Mouse (Mus musculus) neural tube, embryonic 13.5 days (tissue): ENCODE measurements around the gene Bcat2. TPM values are rescaled to one million over a fixed set of nuclear protein-coding genes. Genes with fewer than 3 reads are reported as not detected.

Source experiments
- ATAC-seq: fragments of 200-750 bp; cut with Nextera tagmentation; 2 replicates; pipeline ENCODE4 v1.8.0; 2017; ENCODE audit warnings: low read depth, mild to moderate bottlenecking, moderate TSS enrichment, moderate library complexity
- H3K27ac ChIP-seq: fragments of 300-500 bp; sonication (generic); replicated peaks from 2 replicates; pipeline ENCODE4 v1.5.1; 2015; ENCODE audit warnings: moderate library complexity, mild to moderate bottlenecking, inconsistent platforms
- H3K27me3 ChIP-seq: fragments of 300-500 bp; sonication (generic); 2 replicates; pipeline ENCODE4 v1.6.1; 2015; ENCODE audit warnings: mild to moderate bottlenecking, inconsistent platforms
- H3K36me3 ChIP-seq: fragments of 300-500 bp; sonication (generic); 2 replicates; pipeline ENCODE4 v1.6.1; 2015; ENCODE audit warnings: mild to moderate bottlenecking, inconsistent platforms
- H3K4me1 ChIP-seq: fragments of 300-500 bp; sonication (generic); replicated peaks from 2 replicates; pipeline ENCODE4 v1.6.1; 2015; ENCODE audit warnings: inconsistent platforms
- H3K4me2 ChIP-seq: fragments of 300-500 bp; sonication (generic); 2 replicates; pipeline ENCODE4 v1.6.1; 2015; ENCODE audit warnings: inconsistent platforms, mild to moderate bottlenecking, moderate library complexity
- H3K4me3 ChIP-seq: fragments of 300-500 bp; sonication (generic); 2 replicates; pipeline ENCODE4 v1.5.1; 2015; ENCODE audit warnings: mild to moderate bottlenecking, inconsistent platforms
- H3K9ac ChIP-seq: fragments of 300-500 bp; sonication (generic); 2 replicates; pipeline ENCODE4 v1.6.1; 2015; ENCODE audit warnings: moderate library complexity, mild to moderate bottlenecking, inconsistent platforms
- H3K9me3 ChIP-seq: fragments of 300-500 bp; sonication (generic); 2 replicates; pipeline ENCODE4 v1.6.1; 2016; ENCODE audit warnings: inconsistent platforms
- WGBS: fragments of 180-500 bp; shearing (Covaris S2); methylation state at CpG from one replicate; pipeline ENCODE4 v1.1.7; 2015; 5-methylcytosine and 5-hydroxymethylcytosine counted together
- polyA plus RNA-seq: library from polyadenylated mRNA; unstranded; fragments of >200 nt; fragmentation: Nextera tagmentation; extraction: Ambion mirVana; gene quantifications from 2 replicates; pipeline ENCODE4 v1.2.1, GENCODE M21; 2015

Bcat2 gene
- polyA plus RNA-seq, 1 experiment from 2014 or later = 24.0 TPM

DNA sequence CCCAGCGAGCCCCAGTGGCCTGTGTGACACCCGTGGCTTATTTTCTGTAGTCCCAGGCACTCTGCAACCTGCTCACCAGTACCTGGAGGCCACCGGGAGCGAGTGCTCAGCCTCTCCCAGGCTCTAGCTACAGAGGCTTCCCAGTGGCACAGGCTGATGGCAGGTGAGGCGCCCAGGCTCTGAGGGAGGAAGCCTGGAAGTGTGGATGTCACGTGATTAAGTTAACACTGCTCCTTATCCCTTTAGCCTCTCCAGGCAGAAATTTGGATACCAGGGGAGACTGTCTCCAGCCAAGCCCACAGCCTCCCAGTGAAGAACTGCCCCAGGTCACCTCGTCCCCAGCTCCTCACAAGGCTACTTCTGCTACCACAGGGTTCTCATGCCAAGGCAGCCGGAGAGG is 16.4 kb upstream of the Bcat2 start:
- no peaks in the 10 kb centered on the region for H3K27me3 ChIP-seq
- no peak overlapping the region for H3K27ac ChIP-seq
- H3K9ac ChIP-seq = no peak overlapping the region
- no peaks in the 10 kb centered on the region for H3K9me3 ChIP-seq
- 68% methylated on average over 8 of the region's 8 CpGs for WGBS
- no peaks in the 10 kb centered on the region for H3K36me3 ChIP-seq
- H3K4me1 ChIP-seq = no peaks in the 10 kb centered on the region
- no peak for ATAC-seq
- no peak overlapping the region for H3K4me2 ChIP-seq
- no peak overlapping the region for H3K4me3 ChIP-seq

DNA sequence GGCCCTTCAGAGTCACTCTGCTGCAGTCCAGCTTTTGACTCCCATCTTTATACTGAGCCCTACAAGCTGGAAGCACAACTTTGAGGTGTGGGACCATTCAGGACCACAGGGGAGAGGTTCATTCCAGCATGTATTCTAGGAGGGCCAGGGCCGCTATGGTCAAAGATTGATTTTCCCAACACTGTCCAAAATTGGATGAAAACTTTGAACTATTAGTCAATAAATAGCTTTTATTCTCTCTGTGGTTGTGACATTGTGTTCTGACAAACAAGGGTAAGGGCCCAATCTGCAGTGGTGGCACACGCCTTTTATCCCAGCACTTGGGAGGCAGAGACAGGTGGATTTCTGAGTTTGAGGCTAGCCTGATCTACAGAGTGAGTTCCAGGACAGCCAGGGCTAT is 16.0 kb upstream of the Bcat2 start:
- Histone ChIP-seq H3K9ac (no peak overlapping the region), H3K27ac (no peak overlapping the region), H3K4me1 (no peaks in the 10 kb centered on the region), H3K4me3 (no peak overlapping the region), H3K27me3 (no peaks in the 10 kb centered on the region), H3K9me3 (no peaks in the 10 kb centered on the region), H3K4me2 (no peak overlapping the region), H3K36me3 (no peaks in the 10 kb centered on the region)
- ATAC-seq = no peak
- 96% methylated on average over 2 of the region's 2 CpGs for WGBS

DNA sequence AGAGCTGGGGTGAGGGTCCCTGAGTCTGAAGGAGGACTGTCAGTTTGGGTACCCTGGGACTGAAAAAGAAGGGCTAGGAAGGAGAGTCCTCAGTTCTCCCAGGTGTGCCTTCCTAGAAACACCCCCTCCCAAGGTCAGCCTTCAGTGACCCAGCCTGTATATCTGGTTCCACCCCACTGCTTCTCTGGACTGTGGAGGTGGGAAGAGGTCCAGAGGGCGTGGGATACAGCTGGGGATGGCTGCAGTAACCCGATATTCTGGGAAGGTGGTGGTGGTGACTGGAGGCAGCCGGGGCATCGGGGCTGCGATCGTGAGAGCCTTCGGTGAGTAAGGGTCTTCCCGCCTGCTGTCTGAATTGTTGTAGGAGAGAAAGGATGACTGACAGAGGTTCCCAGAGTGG is 15.2 kb upstream of the Bcat2 start, which contains the start of gene Hsd17b14:
Hsd17b14 (plus strand) TSS at position 150 of the 400 bp plus-strand sequence.
- Histone ChIP-seq H3K36me3 (no peaks in the 10 kb centered on the region), H3K27ac (no peak within 1 kb of the TSS), H3K27me3 (no peaks in the 10 kb centered on the region), H3K4me3 (no peak within 1 kb of the TSS), H3K4me1 (no peaks in the 10 kb centered on the region), H3K4me2 (no peak within 1 kb of the TSS), H3K9me3 (no peaks in the 10 kb centered on the region), H3K9ac (no peak within 1 kb of the TSS)
- whole genome bisulfite sequencing = 53% methylated on average over 8 of the region's 8 CpGs
- no peak for ATAC-seq

DNA sequence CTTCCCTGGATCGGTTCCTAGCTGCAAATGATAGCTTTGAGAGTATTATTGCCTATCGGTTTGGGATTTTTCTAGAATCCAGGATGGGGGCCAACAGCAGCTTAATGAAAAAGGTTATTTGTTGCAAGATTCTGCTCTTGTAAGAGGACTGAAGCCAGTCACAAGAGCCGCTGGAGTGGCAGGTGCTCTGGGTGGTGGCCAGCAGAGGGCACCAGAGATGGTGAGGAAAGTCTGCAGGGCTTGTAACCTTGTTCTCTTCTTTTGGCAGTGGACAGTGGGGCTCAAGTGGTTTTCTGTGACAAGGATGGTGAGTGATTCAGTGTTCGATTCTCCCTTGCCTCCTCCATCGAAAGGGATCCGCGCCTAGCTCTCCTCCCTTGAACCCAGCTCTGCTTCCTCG is 14.2 kb upstream of the Bcat2 start:
- H3K9me3 ChIP-seq = no peaks in the 10 kb centered on the region
- ATAC-seq = peak; percentile 63; the same call in 1 of the 2 replicates
- no peak overlapping the region for H3K27ac ChIP-seq
- no peak overlapping the region for H3K9ac ChIP-seq
- H3K27me3 ChIP-seq = peaks cover under 1% of the 10 kb centered on the region; the same call in 1 of the 2 replicates
- no peak overlapping the region for H3K4me2 ChIP-seq
- no peaks in the 10 kb centered on the region for H3K4me1 ChIP-seq
- H3K36me3 ChIP-seq = no peaks in the 10 kb centered on the region
- no peak overlapping the region for H3K4me3 ChIP-seq
- 28% methylated on average over 8 of the region's 8 CpGs for WGBS

DNA sequence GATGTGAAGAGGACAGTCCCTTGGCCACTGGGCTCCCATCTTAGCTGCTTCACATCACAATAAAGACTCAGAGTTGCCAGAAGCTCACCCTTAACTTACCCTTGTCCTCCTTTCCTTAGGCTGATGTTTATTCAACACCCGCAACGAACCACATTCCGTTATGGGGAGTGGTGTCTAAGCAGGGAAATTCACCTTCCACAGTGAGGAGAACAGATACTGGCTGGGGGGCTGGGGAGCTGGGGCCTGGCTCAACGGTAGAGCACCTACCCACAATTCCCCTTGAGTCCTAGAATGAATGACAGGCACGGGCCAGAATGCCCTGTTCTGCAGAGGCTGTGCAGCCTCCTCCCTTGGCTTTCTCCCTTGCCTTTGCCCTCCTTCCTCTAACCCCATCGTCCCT is 11.0 kb upstream of the Bcat2 start:
- 64% methylated on average over 6 of the region's 6 CpGs for WGBS
- ATAC-seq = no peak
- no peaks in the 10 kb centered on the region for H3K36me3 ChIP-seq

DNA sequence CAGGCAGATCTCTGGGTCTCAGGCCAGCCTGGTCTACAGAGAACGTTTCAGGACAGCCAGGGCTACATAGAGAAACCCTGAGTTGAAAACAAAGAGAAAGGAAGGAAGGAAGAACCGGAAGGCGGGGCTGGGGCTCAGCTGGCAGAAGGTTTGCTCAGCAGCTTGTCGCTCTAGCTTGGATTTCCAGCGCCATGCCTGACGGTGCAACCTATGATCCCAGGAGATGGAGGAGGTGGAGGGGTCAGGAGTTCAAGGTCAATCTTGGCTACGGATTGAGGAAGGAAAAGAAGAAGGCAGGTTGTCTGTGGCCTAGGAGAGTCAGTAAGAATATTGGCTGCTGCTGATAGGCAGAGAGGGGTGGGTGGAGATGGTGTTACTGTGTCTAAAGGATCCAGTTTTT is 9.7 kb upstream of the Bcat2 start:
- 76% methylated on average over 7 of the region's 7 CpGs for WGBS
- Histone ChIP-seq H3K4me2 (no peak overlapping the region), H3K4me1 (0 out of 2 replicates have a peak, but pooled peaks cover 5% of the 10 kb centered on the region), H3K9ac (no peak overlapping the region), H3K27ac (no peak overlapping the region), H3K36me3 (no peaks in the 10 kb centered on the region), H3K9me3 (no peaks in the 10 kb centered on the region), H3K4me3 (no peak overlapping the region), H3K27me3 (peaks cover 4% of the 10 kb centered on the region)
- ATAC-seq = no peak

More for the DNA sequence above, 11.0 kb upstream of the Bcat2 start:
- Histone ChIP-seq H3K27ac (no peak overlapping the region), H3K4me3 (no peak overlapping the region), H3K9ac (no peak overlapping the region), H3K4me1 (0 out of 2 replicates have a peak, but pooled peaks cover 5% of the 10 kb centered on the region), H3K27me3 (peaks cover 4% of the 10 kb centered on the region), H3K9me3 (no peaks in the 10 kb centered on the region), H3K4me2 (no peak overlapping the region)

DNA sequence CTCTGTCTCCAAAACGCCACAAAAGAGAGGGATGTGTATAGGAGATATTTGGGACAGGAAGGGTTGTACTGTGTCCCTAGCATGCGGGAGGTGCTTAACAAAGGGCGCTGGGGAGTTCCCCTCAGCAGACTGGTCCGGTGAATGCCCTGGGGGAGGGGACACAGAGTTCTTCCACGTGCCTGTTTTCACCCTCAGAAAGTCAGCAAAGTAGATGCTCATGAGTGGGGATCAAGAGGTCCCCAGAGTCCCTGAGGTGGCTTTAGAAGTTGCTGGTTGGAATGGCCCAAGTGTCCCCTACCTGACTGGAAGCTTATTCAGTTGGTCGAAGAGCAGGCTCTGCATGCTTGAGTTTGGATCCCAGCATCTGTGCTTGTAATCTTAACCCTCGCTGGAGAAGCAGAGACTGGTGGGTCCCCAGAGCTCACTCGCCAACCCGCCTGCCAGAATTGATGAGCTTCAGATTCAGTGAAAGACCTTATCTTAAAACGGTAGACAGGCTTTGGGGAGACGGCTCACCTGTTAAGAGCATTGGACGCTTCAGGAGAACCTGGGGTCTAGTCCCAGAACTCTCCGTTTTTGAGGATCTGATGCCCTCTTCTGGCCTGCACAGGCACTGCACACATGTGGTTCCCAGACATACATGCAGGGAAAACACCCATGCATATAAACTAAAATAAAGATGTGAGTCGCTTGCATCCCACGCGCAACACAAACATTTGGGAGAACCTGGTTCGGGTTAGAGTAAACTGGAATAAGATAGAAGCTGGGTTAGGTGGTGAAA is 8.9 kb upstream of the Bcat2 start:
- Histone ChIP-seq H3K36me3 (no peaks in the 10 kb centered on the region), H3K27me3 (peaks cover 4% of the 10 kb centered on the region), H3K4me1 (0 out of 2 replicates have a peak, but pooled peaks cover 5% of the 10 kb centered on the region), H3K9me3 (no peaks in the 10 kb centered on the region), H3K9ac (no peak overlapping the region), H3K27ac (no peak overlapping the region), H3K4me2 (peak overlapping the region; percentile 6), H3K4me3 (no peak overlapping the region)
- 29% methylated on average over 17 of the region's 17 CpGs for whole genome bisulfite sequencing
- peak; percentile 71 for ATAC-seq

DNA sequence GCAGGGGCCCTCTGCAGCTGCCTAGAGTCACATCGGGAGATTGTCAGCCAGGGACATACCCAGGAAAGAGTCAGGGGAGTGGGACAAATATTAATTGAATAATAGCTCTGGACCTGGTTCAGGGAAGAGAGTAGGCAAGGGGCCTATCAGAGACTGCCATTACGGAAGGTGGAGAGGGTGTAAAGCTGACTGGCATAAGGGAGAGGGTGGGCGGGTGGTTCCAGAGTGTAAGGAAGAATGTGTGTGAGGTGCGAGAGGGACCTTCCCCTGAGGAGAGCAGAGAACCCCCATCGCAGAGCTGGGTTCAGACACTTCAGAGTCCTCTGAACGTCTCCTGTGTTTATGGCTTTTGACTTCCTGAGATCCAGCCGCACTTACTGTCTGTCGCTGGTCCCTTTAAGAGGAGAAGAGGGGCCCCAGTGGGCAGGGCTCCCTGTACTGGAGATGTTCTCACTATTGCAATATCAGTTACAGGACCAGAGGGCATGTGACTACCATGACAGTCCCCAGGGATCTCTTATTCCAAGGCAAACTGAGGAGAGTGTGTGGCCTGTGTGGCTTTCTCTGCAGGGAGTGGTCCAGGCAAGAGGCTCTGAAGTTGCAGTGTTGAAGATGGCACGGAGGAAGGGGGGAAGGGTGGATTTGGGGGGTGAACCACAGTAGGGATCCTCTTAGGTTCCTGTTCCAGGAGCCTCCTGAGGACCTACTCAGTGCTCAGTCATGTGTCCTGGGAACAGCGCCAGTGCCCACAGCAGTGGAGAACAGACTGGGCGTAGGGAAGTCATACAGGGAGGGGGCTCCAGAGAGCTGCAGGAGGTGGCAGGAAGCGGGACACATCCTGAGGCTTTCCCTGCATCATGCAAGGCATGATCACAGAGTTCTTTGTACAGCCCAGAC is 8.1 kb upstream of the Bcat2 start:
- Histone ChIP-seq H3K27ac (no peak overlapping the region), H3K9ac (peak overlapping the region; percentile 31; the same call in 1 of the 2 replicates)
- ATAC-seq = peak; percentile 30; the same call in 1 of the 2 replicates

DNA sequence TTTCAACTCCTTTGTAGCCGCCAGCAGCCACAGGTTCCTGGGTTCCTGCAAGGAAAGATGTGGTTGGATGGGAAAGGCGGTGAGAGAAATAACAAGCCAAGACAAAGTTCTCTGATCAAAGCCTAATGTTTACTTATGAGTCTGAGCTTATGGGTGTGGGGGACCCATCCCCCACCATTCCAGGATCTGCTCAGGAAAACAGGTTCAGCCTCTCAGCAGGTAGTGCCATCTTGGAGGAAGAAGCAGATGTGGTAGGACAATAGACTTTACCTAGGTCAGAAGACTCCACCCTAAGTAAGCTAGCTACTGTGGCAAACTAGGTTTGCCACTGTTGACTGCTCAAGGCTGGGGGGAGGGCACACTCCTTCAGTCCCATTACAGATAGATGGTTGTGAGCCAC is 5.1 kb upstream of the Bcat2 start:
- WGBS = 81% methylated on average over 2 of the region's 2 CpGs
- ATAC-seq = no peak
- no peak overlapping the region for H3K4me2 ChIP-seq

More for the DNA sequence above, 8.1 kb upstream of the Bcat2 start:
- 46% methylated on average over 12 of the region's 12 CpGs for WGBS
- Histone ChIP-seq H3K4me2 (peak overlapping the region; percentile 6), H3K36me3 (no peaks in the 10 kb centered on the region), H3K4me1 (0 out of 2 replicates have a peak, but pooled peaks cover 5% of the 10 kb centered on the region), H3K9me3 (no peaks in the 10 kb centered on the region), H3K27me3 (peaks cover 4% of the 10 kb centered on the region), H3K4me3 (no peak overlapping the region)

DNA sequence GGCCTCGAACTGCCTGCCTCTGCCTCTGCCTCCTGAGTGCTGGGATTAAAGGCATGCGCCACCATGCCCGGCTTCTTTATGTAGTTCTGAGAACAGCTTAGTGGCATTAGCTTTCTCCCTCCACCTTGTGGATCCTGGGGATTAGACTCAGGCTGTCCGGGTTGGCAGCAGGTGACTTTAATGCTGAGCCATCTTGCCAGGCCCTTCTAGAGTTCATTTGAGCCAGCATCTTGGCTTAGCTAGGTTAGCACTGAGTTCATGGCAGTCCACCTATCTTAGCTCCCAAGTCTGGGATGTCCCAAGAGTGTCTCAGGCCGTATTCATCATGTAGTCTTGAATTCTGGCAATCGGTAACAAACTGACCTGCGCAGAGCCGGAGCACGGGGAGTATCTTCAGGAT is 4.5 kb upstream of the Bcat2 start:
- H3K36me3 ChIP-seq = no peaks in the 10 kb centered on the region

More for the DNA sequence above, 5.1 kb upstream of the Bcat2 start:
- Histone ChIP-seq H3K27me3 (peaks cover 4% of the 10 kb centered on the region), H3K4me3 (no peak overlapping the region), H3K9me3 (no peaks in the 10 kb centered on the region), H3K27ac (no peak overlapping the region), H3K4me1 (peaks cover 24% of the 10 kb centered on the region), H3K9ac (no peak overlapping the region), H3K36me3 (no peaks in the 10 kb centered on the region)

DNA sequence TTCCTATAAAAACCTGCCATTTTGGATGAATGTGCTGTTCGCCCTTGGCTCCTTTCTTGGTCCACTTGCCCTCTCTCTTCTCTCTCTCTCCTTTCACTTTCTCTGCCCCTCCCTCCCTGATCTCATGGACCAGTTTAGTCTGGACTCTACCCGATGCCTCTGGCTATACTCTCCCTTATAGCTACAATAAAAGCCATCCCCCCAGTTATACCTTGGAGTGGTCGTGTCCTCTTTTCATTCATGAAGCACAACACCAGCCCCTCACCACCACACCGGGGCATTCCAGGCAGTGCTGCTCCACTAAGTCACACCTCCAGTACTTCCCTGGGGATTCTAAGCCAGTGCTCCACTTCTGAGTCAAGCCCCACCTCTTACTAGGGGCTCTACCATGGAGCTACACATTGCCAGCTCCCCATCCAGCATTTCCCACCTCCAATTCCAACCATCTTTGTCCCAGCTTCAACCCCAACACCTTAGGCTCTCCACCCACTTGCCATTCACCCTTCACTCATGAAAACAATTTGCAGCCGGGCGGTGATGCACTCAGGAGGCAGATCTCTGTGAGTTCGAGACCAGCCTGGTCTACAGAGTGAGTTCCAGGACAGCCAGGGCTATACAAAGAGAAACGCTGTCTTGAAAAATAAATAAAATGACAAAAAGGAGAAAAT is 2.7 kb upstream of the Bcat2 start:
- Histone ChIP-seq H3K4me2 (peak overlapping the region; percentile 75), H3K27ac (peak overlapping the region; percentile 61; the same call in 1 of the 2 replicates), H3K4me1 (peaks cover 36% of the 10 kb centered on the region), H3K36me3 (no peaks in the 10 kb centered on the region), H3K27me3 (no peaks in the 10 kb centered on the region; the same call in 1 of the 2 replicates), H3K9ac (0 out of 2 replicates have a peak overlapping the region, but pooled peaks have one; percentile 62), H3K9me3 (no peaks in the 10 kb centered on the region), H3K4me3 (no peak overlapping the region; the same call in 1 of the 2 replicates)
- 73% methylated on average over 8 of the region's 8 CpGs for WGBS
- ATAC-seq = no peak

More for the DNA sequence above, 4.5 kb upstream of the Bcat2 start:
- peaks cover 27% of the 10 kb centered on the region for H3K4me1 ChIP-seq
- no peaks in the 10 kb centered on the region for H3K9me3 ChIP-seq
- no peak overlapping the region for H3K27ac ChIP-seq
- 0 out of 2 replicates have a peak overlapping the region, but pooled peaks have one; percentile 31 for H3K9ac ChIP-seq
- H3K4me2 ChIP-seq = no peak overlapping the region
- no peak for ATAC-seq
- WGBS = 90% methylated on average over 9 of the region's 9 CpGs
- no peak overlapping the region for H3K4me3 ChIP-seq
- H3K27me3 ChIP-seq = peaks cover 4% of the 10 kb centered on the region
